Mouse (Mus musculus): Measurements from ENCODE around the gene Kpna4. TPM values are rescaled to one million over a fixed set of nuclear protein-coding genes. Genes with fewer than 3 reads are reported as not detected.

Kpna4 gene
- 60.3 TPM for polyA plus RNA-seq (2015; fragmentation: Illumina TruSeq; extraction: RNeasy Lipid Tissue Mini Kit (QIAGEN cat#74804); ENCODE audit: low read depth, low replicate concordance)

GRCm38 (mm10) chr3:69126509-69127345, at the start of gene Kpna4:
Gene Kpna4, minus strand, starts transcription at chr3:69127113.

GRCm38 (mm10) chr3:69044645-69045399, 82.1 kb downstream of the Kpna4 start, which contains the start of gene Trim59:
Gene Trim59, minus strand, starts transcription at chr3:69044755.

Other genes starting within 250 kb of the Kpna4 start
- 18.9 TPM for gene Ift80, start 122.5 kb downstream of the Kpna4 start, polyA plus RNA-seq (2015; fragmentation: Illumina TruSeq; extraction: RNeasy Lipid Tissue Mini Kit (QIAGEN cat#74804); ENCODE audit: low read depth, low replicate concordance)
- 4.8 TPM for gene Smc4, start 122.4 kb downstream of the Kpna4 start, polyA plus RNA-seq (2015; fragmentation: Illumina TruSeq; extraction: RNeasy Lipid Tissue Mini Kit (QIAGEN cat#74804); ENCODE audit: low read depth, low replicate concordance)
- 22.1 TPM for gene Trim59, start 82.4 kb downstream of the Kpna4 start, polyA plus RNA-seq (2015; fragmentation: Illumina TruSeq; extraction: RNeasy Lipid Tissue Mini Kit (QIAGEN cat#74804); ENCODE audit: low read depth, low replicate concordance)
- not detected for gene Arl14, start 95.3 kb upstream of the Kpna4 start, polyA plus RNA-seq (2015; fragmentation: Illumina TruSeq; extraction: RNeasy Lipid Tissue Mini Kit (QIAGEN cat#74804); ENCODE audit: low read depth, low replicate concordance)
- 45.7 TPM for gene Ppm1l, start 189.7 kb upstream of the Kpna4 start, polyA plus RNA-seq (2015; fragmentation: Illumina TruSeq; extraction: RNeasy Lipid Tissue Mini Kit (QIAGEN cat#74804); ENCODE audit: low read depth, low replicate concordance)

Data from brain, adult 10 weeks (tissue).